Mouse (Mus musculus) olfactory bulb, adult 2 months (tissue): Measurements from ENCODE around the gene 7420426K07Rik.

Experiments used
- CTCF ChIP-seq: fragments of 200-500 bp; IDR thresholded peaks from 2 replicates; pipeline ENCODE4 v1.5.1; 2012; ENCODE audit warnings: low read depth, mild to moderate bottlenecking, low read length, moderate library complexity; ENCODE audit not compliant: insufficient read depth
- POLR2A ChIP-seq: fragments of 200-500 bp; IDR thresholded peaks from 2 replicates; pipeline ENCODE4 v1.6.1; 2012; ENCODE audit warnings: mild to moderate bottlenecking, low read depth, low read length, moderate library complexity; ENCODE audit not compliant: insufficient read depth

- no peak for TF ChIP-seq CTCF
- TF ChIP-seq POLR2A: no peak
These were observed at the start of gene 7420426K07Rik for GRCm38 (mm10) chr9:98902819-98903218.
